Mouse (Mus musculus): ENCODE measurements at regions not wholly inside any gene's neighbourhood (a gene's known extent, or its start where the extent isn't known, plus 50 kb on each side); places are given as distances from the start of the nearest gene placed in this dataset.

- TF ChIP-seq CTCF (IDR thresholded peaks at IDR 0.05; ENCODE audit: borderline replicate concordance, control insufficient read depth, extremely low read depth, insufficient read depth, low read length, poor library complexity) = no peak
- no peak for TF ChIP-seq POLR2A (IDR thresholded peaks at IDR 0.05; ENCODE audit: control insufficient read depth, extremely low read depth, insufficient read depth, low read length, poor library complexity)
These were observed 426.5 kb downstream of the Insc start for GRCm38 (mm10) chr7:115170023-115170422.
